Mouse (Mus musculus) limb, embryonic 11.5 days (tissue): ENCODE data around the gene Fam117b. TPM values are rescaled to one million over a fixed set of nuclear protein-coding genes. Genes with fewer than 3 reads are reported as not detected.

Experiments used
- ATAC-seq: fragments of 200-750 bp; cut with Nextera tagmentation; 2 replicates; pipeline ENCODE4 v1.8.0; 2017; ENCODE audit warnings: low read depth; ENCODE audit not compliant: insufficient number of reproducible peaks, low FRiP score, low TSS enrichment
- DNase-seq: peaks from one replicate; pipeline ENCODE4 v3.0.0-alpha.2; 2015; ENCODE audit warnings: low spot score
- H3K27ac ChIP-seq: fragments of 300-500 bp; sonication (generic); replicated peaks from 2 replicates; pipeline ENCODE4 v1.5.1; 2014; ENCODE audit warnings: low read depth, mild to moderate bottlenecking, low read length
- H3K27me3 ChIP-seq: fragments of 300-500 bp; sonication (generic); 2 replicates; pipeline ENCODE4 v1.6.1; 2014; ENCODE audit warnings: mild to moderate bottlenecking, low read length, mixed read lengths; ENCODE audit not compliant: control insufficient read depth, insufficient read depth
- H3K36me3 ChIP-seq: fragments of 300-500 bp; sonication (generic); 2 replicates; pipeline ENCODE4 v1.6.1; 2014; ENCODE audit warnings: mild to moderate bottlenecking, low read length, moderate library complexity, mixed read lengths; ENCODE audit not compliant: control insufficient read depth, insufficient read depth
- H3K4me1 ChIP-seq: fragments of 300-500 bp; sonication (generic); 2 replicates; pipeline ENCODE4 v1.6.1; 2014; ENCODE audit warnings: low read length, mixed read lengths; ENCODE audit not compliant: control insufficient read depth, insufficient read depth
- H3K4me2 ChIP-seq: fragments of 300-500 bp; sonication (generic); 2 replicates; pipeline ENCODE4 v1.6.1; 2014; ENCODE audit warnings: low read depth, mild to moderate bottlenecking, moderate library complexity; ENCODE audit not compliant: severe bottlenecking
- H3K4me3 ChIP-seq: fragments of 300-500 bp; sonication (generic); 2 replicates; pipeline ENCODE4 v1.5.1; 2014; ENCODE audit warnings: low read depth, low read length
- H3K9ac ChIP-seq: fragments of 300-500 bp; sonication (generic); 2 replicates; pipeline ENCODE4 v1.6.1; 2014; ENCODE audit warnings: mild to moderate bottlenecking, low read length
- H3K9me3 ChIP-seq: fragments of 300-500 bp; sonication (generic); 2 replicates; pipeline ENCODE4 v1.6.1; 2016; ENCODE audit warnings: low read length; ENCODE audit not compliant: control insufficient read depth
- WGBS: fragments of 180-500 bp; shearing (Covaris S2); extraction: QIAGEN DNeasy Blood & Tissue Kit; methylation state at CpG from one replicate; pipeline ENCODE4 v1.1.7; 2014; 5-methylcytosine and 5-hydroxymethylcytosine counted together
- polyA plus RNA-seq: library from polyadenylated mRNA; unstranded; fragments of >200 nt; fragmentation: Nextera tagmentation; extraction: Ambion mirVana; gene quantifications from 2 replicates; pipeline ENCODE4 v1.2.1, GENCODE M21; 2014

Gene Fam117b
- polyA plus RNA-seq, 1 experiment from 2014 or later = 14.7 TPM

DNA sequence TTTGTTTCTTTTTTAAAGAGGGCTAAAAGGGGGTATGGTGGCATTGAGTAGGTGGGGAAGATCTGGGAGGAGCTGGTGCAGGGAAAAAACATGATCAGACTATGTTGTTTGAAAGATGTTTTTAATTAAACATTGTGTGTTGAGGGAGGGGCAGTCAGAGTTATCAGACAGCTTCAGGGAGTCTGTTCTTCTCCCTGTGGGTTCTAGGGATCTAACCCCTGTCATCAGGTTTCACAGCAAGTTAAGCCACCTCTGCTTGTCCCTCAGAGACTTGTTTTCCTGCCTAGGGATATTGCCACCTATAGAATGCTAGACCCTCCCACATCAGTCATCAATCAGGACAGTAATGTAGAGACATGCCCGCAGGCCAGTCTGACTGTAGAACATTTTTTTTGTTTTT is 28.3 kb downstream of the Fam117b start:
- H3K4me3 ChIP-seq = no peak overlapping the region
- H3K27ac ChIP-seq = no peak overlapping the region
- no peaks in the 10 kb centered on the region for H3K9me3 ChIP-seq
- no peak for ATAC-seq
- 90% methylated on average over 1 of the region's 1 CpGs for WGBS
- no peaks in the 10 kb centered on the region for H3K27me3 ChIP-seq
- H3K9ac ChIP-seq = no peak overlapping the region
- H3K36me3 ChIP-seq = no peaks in the 10 kb centered on the region
- H3K4me2 ChIP-seq = no peak overlapping the region
- no peak for DNase-seq
- no peaks in the 10 kb centered on the region for H3K4me1 ChIP-seq

DNA sequence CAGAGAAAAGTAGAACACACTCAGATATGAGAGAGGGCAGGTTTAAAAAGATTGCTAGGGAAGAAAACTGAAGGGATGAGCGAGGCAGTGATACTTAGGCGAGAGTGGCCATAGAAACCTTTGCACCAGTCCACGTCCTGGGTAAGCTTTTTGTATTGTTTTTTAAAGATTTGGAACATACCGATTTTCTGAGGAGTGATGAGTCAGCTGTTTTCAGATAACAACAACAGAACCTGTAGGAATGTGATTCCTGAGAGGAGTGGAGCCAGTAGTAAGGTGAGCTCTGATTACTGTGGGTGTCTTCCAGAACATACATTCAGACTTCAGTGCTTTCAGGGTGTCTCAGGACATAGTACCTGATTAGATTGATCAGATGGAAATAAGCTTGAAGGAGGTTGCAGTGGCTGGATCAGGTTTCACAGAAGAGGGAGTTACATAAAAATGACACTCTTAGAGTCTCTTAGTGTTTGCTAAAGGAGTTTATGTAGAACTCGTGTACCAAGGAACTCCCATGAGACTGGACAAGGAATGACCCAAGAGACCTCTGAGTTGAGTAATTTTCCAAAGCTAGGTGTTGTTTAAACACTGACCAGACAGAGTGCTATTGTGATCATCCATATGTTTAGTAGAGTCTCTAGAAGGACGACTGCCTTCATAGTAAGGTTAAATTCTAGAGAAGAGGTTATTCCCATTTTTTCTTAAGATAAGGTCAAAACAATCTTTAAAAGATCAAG is 29.4 kb downstream of the Fam117b start:
- no peaks in the 10 kb centered on the region for H3K36me3 ChIP-seq
- DNase-seq = no peak
- H3K27me3 ChIP-seq = no peaks in the 10 kb centered on the region
- no peaks in the 10 kb centered on the region for H3K9me3 ChIP-seq
- H3K4me2 ChIP-seq = no peak overlapping the region
- no peak overlapping the region for H3K9ac ChIP-seq
- H3K27ac ChIP-seq = no peak overlapping the region
- no peak overlapping the region for H3K4me3 ChIP-seq
- no peak for ATAC-seq
- WGBS = 84% methylated on average over 6 of the region's 6 CpGs
- H3K4me1 ChIP-seq = no peaks in the 10 kb centered on the region

- no peaks in the 10 kb centered on the region for H3K27me3 ChIP-seq
- H3K4me2 ChIP-seq = no peak overlapping the region
- H3K9ac ChIP-seq = no peak overlapping the region
- no peak for ATAC-seq
- H3K36me3 ChIP-seq = no peaks in the 10 kb centered on the region; the same call in 1 of the 2 replicates
- WGBS = 65% methylated on average over 5 of the region's 5 CpGs
- no peaks in the 10 kb centered on the region for H3K9me3 ChIP-seq
- no peak overlapping the region for H3K27ac ChIP-seq
- DNase-seq = no peak
- H3K4me3 ChIP-seq = no peak overlapping the region
- H3K4me1 ChIP-seq = no peaks in the 10 kb centered on the region
Measured at GRCm38 (mm10) chr1:59943825-59944224, 31.0 kb downstream of the Fam117b start.

- DNase-seq (no peak), ATAC-seq (no peak)
- Histone ChIP-seq H3K36me3 (no peaks in the 10 kb centered on the region; the same call in 1 of the 2 replicates), H3K9me3 (no peaks in the 10 kb centered on the region), H3K4me2 (no peak overlapping the region), H3K27ac (no peak overlapping the region), H3K4me3 (no peak overlapping the region), H3K27me3 (no peaks in the 10 kb centered on the region), H3K9ac (no peak overlapping the region), H3K4me1 (no peaks in the 10 kb centered on the region)
- WGBS = 84% methylated on average over 1 of the region's 1 CpGs
Measured at GRCm38 (mm10) chr1:59945969-59946368, 33.2 kb downstream of the Fam117b start.

- H3K9me3 ChIP-seq = no peaks in the 10 kb centered on the region
- no peak overlapping the region for H3K4me2 ChIP-seq
- no peak overlapping the region for H3K27ac ChIP-seq
- no peaks in the 10 kb centered on the region for H3K4me1 ChIP-seq
- ATAC-seq (no peak), DNase-seq (no peak)
- no peaks in the 10 kb centered on the region for H3K27me3 ChIP-seq
- no peak overlapping the region for H3K9ac ChIP-seq
- no peak overlapping the region for H3K4me3 ChIP-seq
- H3K36me3 ChIP-seq = no peaks in the 10 kb centered on the region; the same call in 1 of the 2 replicates
- 98% methylated on average over 4 of the region's 4 CpGs for WGBS
Measured at GRCm38 (mm10) chr1:59947509-59947908, 34.7 kb downstream of the Fam117b start.

DNA sequence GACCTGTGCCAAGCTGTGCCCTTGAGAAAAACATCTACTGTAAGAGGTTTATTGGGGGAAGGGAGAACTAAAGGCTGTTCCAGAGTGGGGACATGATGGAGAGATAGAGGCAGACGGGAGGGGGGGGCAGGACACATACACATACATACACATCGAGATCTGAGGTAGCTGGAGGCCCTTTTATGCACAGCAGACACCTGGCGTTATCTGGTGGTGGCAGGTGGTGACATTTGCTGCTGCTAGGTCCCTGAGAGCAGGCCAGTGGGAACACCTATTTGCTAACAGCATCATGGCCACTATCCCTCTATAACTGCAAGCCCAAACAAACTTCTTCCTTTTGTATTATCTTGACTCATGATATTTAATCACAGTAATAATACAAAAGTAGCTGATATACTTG is 44.4 kb downstream of the Fam117b start:
- H3K4me1 ChIP-seq = no peaks in the 10 kb centered on the region
- peaks cover 2% of the 10 kb centered on the region; the same call in 1 of the 2 replicates for H3K36me3 ChIP-seq
- no peaks in the 10 kb centered on the region for H3K27me3 ChIP-seq
- DNase-seq (no peak), ATAC-seq (no peak)
- no peak overlapping the region for H3K27ac ChIP-seq
- H3K4me2 ChIP-seq = no peak overlapping the region
- 90% methylated on average over 3 of the region's 3 CpGs for WGBS
- H3K4me3 ChIP-seq = no peak overlapping the region
- no peaks in the 10 kb centered on the region for H3K9me3 ChIP-seq
- no peak overlapping the region for H3K9ac ChIP-seq

- Histone ChIP-seq H3K9ac (no peak overlapping the region), H3K36me3 (peaks cover 2% of the 10 kb centered on the region; the same call in 1 of the 2 replicates), H3K27ac (no peak overlapping the region), H3K4me2 (no peak overlapping the region), H3K4me1 (no peaks in the 10 kb centered on the region), H3K27me3 (no peaks in the 10 kb centered on the region), H3K4me3 (no peak overlapping the region), H3K9me3 (no peaks in the 10 kb centered on the region)
- no peak for ATAC-seq
- no peak for DNase-seq
- 96% methylated on average over 1 of the region's 1 CpGs for WGBS
Measured at GRCm38 (mm10) chr1:59959941-59960340, 47.1 kb downstream of the Fam117b start.

DNA sequence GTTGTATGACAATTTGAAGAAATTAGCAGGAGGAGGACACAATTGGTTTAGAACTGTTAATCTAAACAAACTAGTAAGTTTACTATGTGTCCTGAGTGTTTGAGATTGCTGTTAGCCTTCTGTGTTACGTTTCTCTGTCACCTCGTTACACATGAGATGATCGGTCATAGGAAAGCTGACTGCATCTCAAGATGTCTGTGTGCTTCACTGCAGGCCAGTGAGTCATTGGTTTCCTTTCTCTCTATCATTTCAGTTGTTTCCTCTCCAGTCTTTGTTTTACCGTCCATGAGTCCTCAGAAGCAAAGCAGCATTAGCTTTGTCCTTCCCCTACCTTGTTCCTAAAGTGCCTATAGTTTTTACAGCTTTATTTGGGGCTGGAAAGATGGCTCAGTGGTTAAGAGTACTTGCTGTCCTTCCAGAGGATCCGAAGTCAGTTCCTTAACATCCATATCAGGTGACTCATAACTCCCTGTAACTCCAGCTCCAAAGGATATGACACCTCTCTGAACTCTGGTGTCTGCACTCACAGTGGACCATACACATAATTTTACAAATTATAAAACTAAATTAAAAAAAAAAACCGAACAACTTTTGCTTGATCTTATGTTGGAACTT is 53.5 kb downstream of the Fam117b start:
- no peak overlapping the region for H3K4me2 ChIP-seq
- no peaks in the 10 kb centered on the region for H3K9me3 ChIP-seq
- WGBS = 74% methylated on average over 6 of the region's 6 CpGs
- no peak overlapping the region for H3K9ac ChIP-seq
- no peaks in the 10 kb centered on the region for H3K4me1 ChIP-seq
- H3K27ac ChIP-seq = no peak overlapping the region
- no peak for DNase-seq
- ATAC-seq = no peak
- no peaks in the 10 kb centered on the region for H3K27me3 ChIP-seq
- no peaks in the 10 kb centered on the region for H3K36me3 ChIP-seq
- H3K4me3 ChIP-seq = no peak overlapping the region
